Mouse (Mus musculus): Measurements from ENCODE around the gene Agtpbp1. TPM values are rescaled to one million over a fixed set of nuclear protein-coding genes. Genes with fewer than 3 reads are reported as not detected.
"Not testable (repeated sequence)": the region's sequence is repeated elsewhere in the genome, so short reads cannot be mapped to it uniquely, and the experiment has no call there.

Gene Agtpbp1
- polyA plus RNA-seq, 1 experiment from 2014 or later = 72.5 TPM

- H3K4me2 ChIP-seq = no peak overlapping the region
Measured at GRCm38 (mm10) chr13:59498191-59498590, 86.8 kb downstream of the Agtpbp1 start.

GRCm38 (mm10) chr13:59495839-59496238, 89.2 kb downstream of the Agtpbp1 start:
- WGBS = 21% methylated on average over 8 of the region's 8 CpGs
- Histone ChIP-seq H3K4me3 (replicated peaks) (no peak overlapping the region), H3K27ac (replicated peaks) (no peak overlapping the region), H3K9me3 (replicated peaks) (no peaks in the 10 kb centered on the region), H3K27me3 (replicated peaks) (no peaks in the 10 kb centered on the region), H3K4me1 (peaks cover 3% of the 10 kb centered on the region; the same call in 1 of the 2 replicates), H3K36me3 (peaks cover 32% of the 10 kb centered on the region), H3K4me2 (no peak overlapping the region), H3K9ac (replicated peaks) (no peak overlapping the region)
- ATAC-seq (ENCODE audit: low FRiP score) = no peak

More at GRCm38 (mm10) chr13:59498191-59498590, 86.8 kb downstream of the Agtpbp1 start:
- Histone ChIP-seq H3K9me3 (replicated peaks) (no peaks in the 10 kb centered on the region), H3K36me3 (peaks cover 35% of the 10 kb centered on the region), H3K4me3 (replicated peaks) (no peak overlapping the region), H3K27ac (replicated peaks) (no peak overlapping the region), H3K9ac (replicated peaks) (no peak overlapping the region), H3K4me1 (peaks cover 3% of the 10 kb centered on the region; the same call in 1 of the 2 replicates), H3K27me3 (replicated peaks) (no peaks in the 10 kb centered on the region)
- ATAC-seq (ENCODE audit: low FRiP score) = no peak
- WGBS = 71% methylated on average over 5 of the region's 5 CpGs

GRCm38 (mm10) chr13:59494619-59495262, 90.3 kb downstream of the Agtpbp1 start:
- Histone ChIP-seq H3K27ac (replicated peaks) (no peak overlapping the region), H3K9ac (replicated peaks) (no peak overlapping the region), H3K4me1 (peaks cover 3% of the 10 kb centered on the region; the same call in 1 of the 2 replicates), H3K9me3 (replicated peaks) (no peaks in the 10 kb centered on the region), H3K36me3 (peaks cover 25% of the 10 kb centered on the region), H3K27me3 (replicated peaks) (no peaks in the 10 kb centered on the region), H3K4me3 (replicated peaks) (no peak overlapping the region), H3K4me2 (no peak overlapping the region)
- WGBS = 85% methylated on average over 5 of the region's 5 CpGs
- ATAC-seq (ENCODE audit: low FRiP score) = no peak

- no peak overlapping the region for H3K9ac ChIP-seq (replicated peaks)
- H3K4me1 ChIP-seq = peaks cover 9% of the 10 kb centered on the region; the same call in 1 of the 2 replicates
- no peak overlapping the region for H3K4me2 ChIP-seq
- ATAC-seq (ENCODE audit: low FRiP score) = no peak
- H3K27ac ChIP-seq (replicated peaks) = no peak overlapping the region
- H3K9me3 ChIP-seq (replicated peaks) = no peaks in the 10 kb centered on the region
- H3K36me3 ChIP-seq = peaks cover 13% of the 10 kb centered on the region
- H3K4me3 ChIP-seq (replicated peaks) = no peak overlapping the region
- H3K27me3 ChIP-seq (replicated peaks) = no peaks in the 10 kb centered on the region
- 68% methylated on average over 4 of the region's 4 CpGs for WGBS
Measured at GRCm38 (mm10) chr13:59490726-59491125, 94.3 kb downstream of the Agtpbp1 start.

GRCm38 (mm10) chr13:59489143-59489542, 95.9 kb downstream of the Agtpbp1 start:
- H3K9me3 ChIP-seq (replicated peaks) = no peaks in the 10 kb centered on the region
- H3K9ac ChIP-seq (replicated peaks) = 0 out of 2 replicates have a peak overlapping the region, but pooled peaks have one; percentile 10
- peaks cover 1% of the 10 kb centered on the region for H3K36me3 ChIP-seq
- no peaks in the 10 kb centered on the region for H3K27me3 ChIP-seq (replicated peaks)
- no peak overlapping the region for H3K4me2 ChIP-seq
- 0 out of 2 replicates have a peak overlapping the region, but pooled peaks have one; percentile 18 for H3K27ac ChIP-seq (replicated peaks)
- peaks cover 9% of the 10 kb centered on the region; the same call in 1 of the 2 replicates for H3K4me1 ChIP-seq
- ATAC-seq (ENCODE audit: low FRiP score) = peak; percentile 70; the same call in 1 of the 2 replicates
- 36% methylated on average over 2 of the region's 2 CpGs for WGBS
- no peak overlapping the region for H3K4me3 ChIP-seq (replicated peaks)

- Histone ChIP-seq H3K4me2 (no peak overlapping the region), H3K27ac (replicated peaks) (no peak overlapping the region), H3K4me1 (peaks cover 9% of the 10 kb centered on the region; the same call in 1 of the 2 replicates), H3K4me3 (replicated peaks) (no peak overlapping the region), H3K9ac (replicated peaks) (no peak overlapping the region), H3K9me3 (replicated peaks) (no peaks in the 10 kb centered on the region), H3K27me3 (replicated peaks) (no peaks in the 10 kb centered on the region), H3K36me3 (no peaks in the 10 kb centered on the region)
- 95% methylated on average over 8 of the region's 8 CpGs for WGBS
- no peak for ATAC-seq (ENCODE audit: low FRiP score)
Measured at GRCm38 (mm10) chr13:59487287-59487686, 97.7 kb downstream of the Agtpbp1 start.

- Histone ChIP-seq H3K36me3 (peaks cover 4% of the 10 kb centered on the region; the same call in 1 of the 2 replicates), H3K4me3 (replicated peaks) (no peak overlapping the region), H3K4me1 (peaks cover 9% of the 10 kb centered on the region; the same call in 1 of the 2 replicates), H3K4me2 (no peak overlapping the region), H3K27ac (replicated peaks) (no peak overlapping the region), H3K27me3 (replicated peaks) (no peaks in the 10 kb centered on the region), H3K9me3 (replicated peaks) (no peaks in the 10 kb centered on the region), H3K9ac (replicated peaks) (no peak overlapping the region)
- no peak for ATAC-seq (ENCODE audit: low FRiP score)
- 91% methylated on average over 5 of the region's 5 CpGs for WGBS
Measured at GRCm38 (mm10) chr13:59486243-59486642, 98.8 kb downstream of the Agtpbp1 start.

- no peaks in the 10 kb centered on the region for H3K9me3 ChIP-seq (replicated peaks)
- WGBS = 91% methylated on average over 7 of the region's 7 CpGs
- no peaks in the 10 kb centered on the region for H3K27me3 ChIP-seq (replicated peaks)
- no peak overlapping the region for H3K4me2 ChIP-seq
- H3K4me3 ChIP-seq (replicated peaks) = no peak overlapping the region
- H3K9ac ChIP-seq (replicated peaks) = no peak overlapping the region
- no peak for ATAC-seq (ENCODE audit: low FRiP score)
- peaks cover 9% of the 10 kb centered on the region; the same call in 1 of the 2 replicates for H3K4me1 ChIP-seq
- H3K36me3 ChIP-seq = peaks cover 5% of the 10 kb centered on the region; the same call in 1 of the 2 replicates
- H3K27ac ChIP-seq (replicated peaks) = no peak overlapping the region
Measured at GRCm38 (mm10) chr13:59485456-59485855, 99.6 kb downstream of the Agtpbp1 start.

GRCm38 (mm10) chr13:59481484-59481855, 103.6 kb downstream of the Agtpbp1 start:
- WGBS = 87% methylated on average over 4 of the region's 4 CpGs
- peaks cover 24% of the 10 kb centered on the region for H3K36me3 ChIP-seq
- no peak overlapping the region for H3K4me3 ChIP-seq (replicated peaks)
- H3K4me1 ChIP-seq = no peaks in the 10 kb centered on the region
- no peak overlapping the region for H3K4me2 ChIP-seq
- no peak overlapping the region for H3K9ac ChIP-seq (replicated peaks)
- H3K27ac ChIP-seq (replicated peaks) = no peak overlapping the region
- no peak for ATAC-seq (ENCODE audit: low FRiP score)
- no peaks in the 10 kb centered on the region for H3K9me3 ChIP-seq (replicated peaks)
- no peaks in the 10 kb centered on the region for H3K27me3 ChIP-seq (replicated peaks)

- Histone ChIP-seq H3K4me2 (no peak overlapping the region), H3K36me3 (peaks cover 28% of the 10 kb centered on the region), H3K4me3 (replicated peaks) (no peak overlapping the region), H3K27me3 (replicated peaks) (no peaks in the 10 kb centered on the region), H3K9ac (replicated peaks) (no peak overlapping the region), H3K4me1 (no peaks in the 10 kb centered on the region), H3K9me3 (replicated peaks) (no peaks in the 10 kb centered on the region), H3K27ac (replicated peaks) (no peak overlapping the region)
- ATAC-seq (ENCODE audit: low FRiP score) = no peak
- WGBS = 83% methylated on average over 13 of the region's 13 CpGs
Measured at GRCm38 (mm10) chr13:59480599-59481483, 104.2 kb downstream of the Agtpbp1 start.

GRCm38 (mm10) chr13:59477928-59478327, 107.1 kb downstream of the Agtpbp1 start:
- H3K9me3 ChIP-seq (replicated peaks); ATAC-seq (ENCODE audit: low FRiP score); H3K4me2 ChIP-seq; H3K27me3 ChIP-seq (replicated peaks); H3K27ac ChIP-seq (replicated peaks); H3K4me3 ChIP-seq (replicated peaks); H3K4me1 ChIP-seq; H3K9ac ChIP-seq (replicated peaks): not testable (repeated sequence)
- WGBS = 91% methylated on average over 7 of the region's 7 CpGs
- H3K36me3 ChIP-seq = peaks cover 36% of the 10 kb centered on the region
